Mouse (Mus musculus) heart, adult 8-10 months (tissue): ENCODE measurements around the gene Pomt1. TPM values are rescaled to one million over a fixed set of nuclear protein-coding genes. Genes with fewer than 3 reads are reported as not detected.

ENCODE experiments used
- DNase-seq: peaks from one replicate; pipeline ENCODE4 v3.0.0; 2022; ENCODE audit warnings: low spot score
- total RNA-seq, 4 experiments: library from RNA; stranded (reverse); gene quantifications; 2 replicates each; pipeline ENCODE4 v1.2.4; 2022

The Pomt1 gene
- total RNA-seq: 10 to 100 TPM; 12.5 to 15.0 (median 14.0) TPM

- peak; percentile 88 for DNase-seq
Measured at GRCm38 (mm10) chr2:32235886-32236759, at the start of gene Pomt1. Pomt1 (plus strand) TSS chr2:32236590.

DNA sequence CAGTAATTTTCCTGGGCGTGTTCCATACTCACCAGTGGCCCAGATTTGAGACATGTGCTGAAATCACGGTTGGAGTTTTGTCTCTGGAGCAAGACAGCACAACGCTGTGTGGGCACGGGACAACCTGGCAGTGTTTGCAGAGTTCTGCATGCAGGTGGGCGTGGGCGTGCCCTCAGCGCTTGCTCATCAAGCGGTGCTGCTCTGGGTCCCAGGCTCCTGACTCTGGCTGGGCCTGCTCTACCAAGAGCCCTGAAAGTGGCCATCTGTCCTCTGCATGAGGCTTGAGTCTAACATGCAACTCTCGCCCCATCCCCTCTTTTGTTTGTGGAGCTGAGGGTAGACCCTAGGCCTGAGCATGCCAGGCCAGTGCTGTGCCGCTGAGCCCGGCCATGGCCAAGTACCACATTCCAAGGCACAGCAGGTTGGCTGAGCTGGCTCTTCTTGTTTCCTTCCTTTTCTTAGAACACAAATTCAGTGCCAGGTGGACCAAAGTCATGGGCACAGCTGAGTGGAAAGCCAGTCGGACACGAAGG lies 49.3 kb upstream of the Pomt1 start:
- DNase-seq: no peak

DNA sequence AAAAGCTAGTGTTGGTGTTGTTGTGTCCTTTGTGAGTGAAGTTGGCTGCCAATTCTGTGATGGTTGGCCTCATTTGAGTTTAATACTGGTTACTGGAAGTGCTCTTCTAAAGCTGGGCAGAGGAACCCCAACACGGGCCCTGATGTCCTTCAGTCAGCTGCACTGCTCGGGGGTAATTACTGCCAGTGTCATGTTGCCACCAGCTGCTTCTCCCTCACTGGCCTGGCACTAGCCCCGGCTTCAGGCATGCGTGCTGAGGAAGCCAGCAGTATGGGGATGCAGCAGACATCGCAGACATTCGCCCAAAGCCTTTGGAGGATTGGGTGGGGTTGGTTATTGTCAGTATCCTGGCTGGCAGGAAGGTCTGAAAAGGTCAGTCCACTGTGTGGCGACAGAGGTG lies 48.7 kb upstream of the Pomt1 start:
- no peak for DNase-seq

DNA sequence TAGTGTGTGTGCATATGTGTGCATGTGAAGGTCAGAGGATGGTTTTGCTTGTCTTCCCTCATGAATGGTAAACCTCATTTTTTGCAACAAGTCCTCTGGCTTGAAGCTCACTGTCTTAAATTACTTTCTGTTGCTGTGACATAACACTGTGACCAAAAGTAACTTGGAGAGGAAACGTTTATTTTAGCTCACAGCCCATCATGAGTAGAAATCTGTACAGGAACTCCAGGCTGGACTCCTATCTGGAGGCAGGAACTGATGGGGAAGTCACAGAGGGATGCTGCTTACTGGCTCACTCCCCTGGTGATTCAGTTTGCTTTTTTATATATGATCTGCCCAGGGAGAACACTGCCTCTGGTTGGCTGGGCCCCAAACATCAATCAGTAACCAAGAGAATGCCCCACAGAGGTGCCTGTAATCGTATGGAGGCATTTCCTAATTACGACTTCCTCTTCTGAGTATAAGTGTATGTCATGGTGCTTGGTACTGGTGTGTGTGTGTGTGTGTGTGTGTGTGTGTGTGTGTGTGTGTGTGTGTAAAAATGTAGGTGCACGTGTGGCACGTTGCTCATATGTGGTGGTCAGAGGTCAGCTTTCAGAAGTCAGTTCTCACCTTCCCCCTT lies 47.2 kb upstream of the Pomt1 start:
- DNase-seq: no peak

GRCm38 (mm10) chr2:32190620-32191019 lies 45.8 kb upstream of the Pomt1 start:
- DNase-seq: no peak

DNA sequence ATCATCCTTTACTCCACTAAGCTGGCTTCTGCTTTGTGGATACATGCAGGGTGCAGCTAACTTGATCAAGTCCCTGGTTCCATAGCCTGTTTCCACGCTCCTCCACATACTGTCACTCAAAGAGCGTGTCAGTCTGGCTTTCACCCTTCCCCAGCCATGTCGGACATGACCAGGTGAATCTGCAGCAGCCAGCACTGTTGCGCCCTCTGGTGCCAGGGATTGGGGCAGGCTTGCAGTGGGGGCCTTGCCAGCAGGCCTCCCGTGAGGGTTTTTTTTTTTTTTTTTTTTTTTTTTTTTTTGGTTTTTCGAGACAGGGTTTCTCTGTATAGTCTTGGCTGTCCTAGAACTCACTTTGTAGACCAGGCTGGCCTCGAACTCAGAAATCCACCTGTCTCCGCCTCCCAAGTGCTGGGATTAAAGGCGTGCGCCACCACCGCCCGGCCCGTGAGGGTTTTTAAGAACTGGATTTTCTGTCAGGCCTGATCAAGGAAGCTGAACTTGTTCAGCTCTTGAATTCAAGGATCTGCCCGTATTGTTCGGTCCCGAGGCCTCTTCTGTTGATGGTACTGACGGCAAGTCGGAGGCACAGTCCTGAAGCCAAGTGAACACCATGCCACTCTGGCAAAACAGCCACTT lies 44.4 kb upstream of the Pomt1 start:
- DNase-seq: peak; percentile 47

DNA sequence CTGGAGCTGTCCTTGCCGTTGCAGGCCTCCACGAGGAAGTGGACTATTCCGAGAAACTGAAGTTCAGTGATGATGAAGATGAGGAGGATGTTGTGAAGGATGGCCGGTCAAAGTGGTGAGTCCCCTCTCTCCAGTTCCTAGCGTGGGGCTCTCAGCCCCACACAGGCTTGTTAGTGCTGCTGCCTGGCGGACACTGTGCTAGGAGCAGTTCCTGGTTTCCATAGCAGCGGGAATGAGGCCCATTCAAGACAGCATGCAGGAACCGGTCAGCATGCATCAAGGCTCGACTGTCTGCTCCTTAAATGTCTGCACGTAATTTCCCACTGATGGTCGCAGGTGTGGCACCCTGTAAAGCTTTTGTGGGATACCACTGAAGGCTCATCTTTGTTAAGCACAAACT lies 37.4 kb upstream of the Pomt1 start:
- DNase-seq: no peak

GRCm38 (mm10) chr2:32200033-32200432 lies 36.4 kb upstream of the Pomt1 start:
- no peak for DNase-seq

DNA sequence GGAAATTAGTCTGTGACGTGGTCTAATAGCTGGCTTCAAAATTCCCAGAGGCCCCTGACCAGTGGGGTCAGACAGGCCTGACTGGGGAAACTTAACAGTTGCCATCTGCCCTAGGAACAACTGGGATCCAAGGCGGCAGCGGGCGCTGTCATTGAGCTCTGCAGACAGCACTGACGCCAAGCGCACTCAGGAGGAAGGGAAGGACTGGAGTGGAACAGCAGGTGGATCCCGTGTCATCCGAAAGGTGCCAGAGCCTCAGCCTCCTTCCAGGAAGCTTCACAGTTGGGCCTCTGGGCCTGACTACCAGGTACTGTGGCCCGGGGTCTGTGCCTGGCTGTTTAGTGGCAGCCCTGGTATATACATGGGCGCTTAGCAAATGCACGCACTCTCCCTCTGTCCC lies 35.7 kb upstream of the Pomt1 start:
- DNase-seq: no peak

GRCm38 (mm10) chr2:32201527-32201926 lies 34.9 kb upstream of the Pomt1 start:
- DNase-seq: no peak

- DNase-seq: no peak
Measured at GRCm38 (mm10) chr2:32203853-32204252, 32.5 kb upstream of the Pomt1 start.

DNA sequence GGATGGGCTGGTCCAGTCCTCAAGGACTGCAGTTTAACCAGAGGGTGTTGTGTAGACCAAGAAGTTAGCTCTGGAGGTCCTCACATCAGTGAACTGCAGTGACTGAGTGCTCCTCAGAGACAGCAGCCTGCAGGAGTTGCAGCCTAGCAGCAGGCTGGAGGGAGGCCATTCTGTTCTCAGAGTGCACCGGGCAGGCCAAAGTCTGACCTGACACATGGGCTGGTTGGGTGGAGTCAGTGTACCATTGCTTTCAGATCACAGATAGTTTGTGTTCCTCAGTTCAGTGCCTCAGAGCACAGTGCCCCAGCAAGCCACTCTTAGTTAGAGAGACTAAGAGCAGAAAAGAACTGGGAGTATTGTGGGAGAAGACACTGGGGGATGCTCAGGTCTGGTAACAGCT lies 28.7 kb upstream of the Pomt1 start:
- DNase-seq: no peak

- DNase-seq: no peak
Measured at GRCm38 (mm10) chr2:32211689-32212088, 24.7 kb upstream of the Pomt1 start.

- DNase-seq: no peak
Measured at GRCm38 (mm10) chr2:32213000-32213399, 23.4 kb upstream of the Pomt1 start.

GRCm38 (mm10) chr2:32215576-32215975 lies 20.8 kb upstream of the Pomt1 start:
- no peak for DNase-seq

DNA sequence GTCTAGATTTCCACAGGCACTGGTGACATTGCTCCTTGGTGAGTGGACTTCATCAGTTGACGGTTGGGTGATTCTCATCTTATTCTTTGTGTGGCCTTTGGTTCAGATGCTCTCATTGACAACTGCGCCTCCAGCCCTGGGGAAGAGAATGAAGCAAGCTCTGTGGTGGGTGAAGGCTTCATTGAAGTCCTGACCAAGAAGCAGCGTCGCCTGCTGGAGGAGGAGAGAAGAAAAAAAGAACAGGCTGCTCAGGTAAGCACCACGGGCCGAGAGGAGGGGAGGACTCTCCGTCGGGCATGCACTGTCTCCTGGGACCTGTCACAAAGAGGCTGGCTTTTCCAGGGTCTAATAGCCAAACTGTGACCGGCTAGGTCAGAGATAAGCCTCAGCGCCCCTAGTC lies 19.9 kb upstream of the Pomt1 start:
- no peak for DNase-seq

DNA sequence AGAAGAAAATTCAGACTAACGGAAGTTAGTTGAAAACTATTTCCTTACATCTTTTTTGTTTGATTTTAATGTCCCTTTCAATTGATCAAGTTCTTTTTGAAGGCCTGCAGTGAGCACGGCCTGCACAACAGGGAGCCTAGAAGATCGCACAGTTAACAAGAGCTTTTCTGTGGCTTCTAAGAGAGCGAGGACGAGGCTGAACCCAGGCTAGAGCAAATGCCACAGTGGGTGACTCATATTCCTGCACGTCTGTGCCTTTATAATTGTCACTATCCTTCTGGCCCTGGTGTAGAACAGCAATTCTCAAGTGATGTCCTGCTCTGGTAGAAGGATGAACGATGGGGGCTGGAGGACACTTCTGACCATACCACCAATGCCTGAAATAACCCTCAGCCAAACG lies 18.7 kb upstream of the Pomt1 start:
- no peak for DNase-seq

GRCm38 (mm10) chr2:32218113-32218512 lies 18.3 kb upstream of the Pomt1 start:
- no peak for DNase-seq

GRCm38 (mm10) chr2:32218541-32219334 lies 17.7 kb upstream of the Pomt1 start:
- no peak for DNase-seq

DNA sequence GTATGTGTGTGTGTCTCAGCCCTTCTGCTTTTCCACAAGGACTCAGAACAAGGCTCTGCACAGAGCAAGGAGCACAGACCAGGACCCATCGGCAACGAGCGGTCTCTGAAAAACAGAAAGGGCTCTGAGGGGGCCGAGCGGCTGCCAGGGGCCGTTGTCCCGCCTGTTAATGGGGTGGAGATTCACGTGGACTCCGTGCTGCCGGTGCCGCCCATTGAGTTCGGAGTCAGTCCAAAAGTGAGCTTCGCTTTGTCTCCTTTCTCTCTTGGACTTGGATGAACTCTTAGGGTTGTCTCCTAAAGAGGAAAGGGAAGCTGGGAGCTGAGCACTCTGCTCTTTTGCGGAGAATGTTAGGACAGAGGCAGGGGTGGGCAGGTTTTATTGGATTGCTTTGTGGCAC lies 16.9 kb upstream of the Pomt1 start:
- no peak for DNase-seq

DNA sequence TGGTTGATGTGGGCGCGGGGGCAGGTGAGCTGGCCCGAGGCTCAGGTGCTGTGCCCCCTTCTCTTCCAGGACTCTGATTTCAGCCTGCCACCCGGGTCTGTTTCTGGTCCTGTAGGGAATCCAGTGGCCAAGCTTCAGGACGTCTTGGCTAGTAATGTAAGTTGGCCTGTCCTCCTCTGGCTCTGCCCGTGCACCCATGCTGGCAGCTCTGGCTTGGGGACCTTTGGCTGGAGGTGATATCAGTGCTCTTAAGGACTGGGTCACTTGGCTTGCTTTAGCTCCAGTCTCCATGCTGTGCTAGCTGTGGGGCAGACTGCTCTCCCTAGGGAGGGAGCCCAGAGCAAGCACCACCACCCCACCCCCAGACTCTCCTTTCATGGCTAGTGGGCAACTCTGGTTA lies 16.4 kb upstream of the Pomt1 start:
- DNase-seq: peak; percentile 24

DNA sequence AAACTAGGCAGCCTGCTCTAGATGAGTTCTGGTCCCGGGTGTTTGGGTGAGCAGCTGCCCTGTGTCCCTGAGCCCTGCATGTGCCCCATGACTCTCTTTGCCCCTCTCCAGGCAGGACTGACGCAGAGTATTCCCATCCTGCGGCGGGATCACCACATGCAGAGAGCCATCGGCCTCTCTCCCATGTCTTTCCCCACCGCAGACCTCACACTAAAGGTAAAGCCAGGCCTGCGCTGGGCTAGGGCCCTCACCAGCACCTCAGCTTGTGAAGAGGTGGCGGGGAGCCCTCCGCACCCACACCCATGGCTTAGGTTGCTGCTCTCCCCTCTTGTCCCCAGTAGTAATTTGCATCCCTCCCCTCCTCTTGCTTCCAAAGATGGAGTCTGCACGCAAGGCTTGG lies 15.4 kb upstream of the Pomt1 start:
- no peak for DNase-seq
